Mouse (Mus musculus) embryonic facial prominence, embryonic 11.5 days (tissue): ENCODE results near the gene Dkk2. TPM values are rescaled to one million over a fixed set of nuclear protein-coding genes. Genes with fewer than 3 reads are reported as not detected.
"Not testable (repeated sequence)": the region's sequence is repeated elsewhere in the genome, so short reads cannot be mapped to it uniquely, and the experiment has no call there.

Source experiments
- ATAC-seq: fragments of 200-750 bp; cut with Nextera tagmentation; replicated peaks from 2 replicates; pipeline ENCODE4 v1.8.0; 2017; ENCODE audit warnings: low read depth; ENCODE audit not compliant: insufficient number of reproducible peaks, low FRiP score, low TSS enrichment
- DNase-seq: peaks from one replicate; pipeline ENCODE4 v3.0.0-alpha.2; 2015; ENCODE audit warnings: low spot score
- H3K27ac ChIP-seq: fragments of 300-500 bp; sonication (generic); replicated peaks from 2 replicates; pipeline ENCODE4 v1.5.1; 2014; ENCODE audit warnings: mild to moderate bottlenecking, low read depth, low read length, control low read depth
- H3K27me3 ChIP-seq: fragments of 300-500 bp; sonication (generic); 2 replicates; pipeline ENCODE4 v1.6.1; 2014; ENCODE audit warnings: mild to moderate bottlenecking, low read length, moderate library complexity, mixed read lengths; ENCODE audit not compliant: control insufficient read depth, insufficient read depth
- H3K36me3 ChIP-seq: fragments of 300-500 bp; sonication (generic); replicated peaks from 2 replicates; pipeline ENCODE4 v1.6.1; 2014; ENCODE audit warnings: low read depth, mild to moderate bottlenecking, low read length, moderate library complexity, mixed read lengths; ENCODE audit not compliant: control insufficient read depth, insufficient read depth
- H3K4me1 ChIP-seq: fragments of 300-500 bp; sonication (generic); 2 replicates; pipeline ENCODE4 v1.6.1; 2014; ENCODE audit warnings: low read length, mixed read lengths; ENCODE audit not compliant: control insufficient read depth, insufficient read depth
- H3K4me2 ChIP-seq: fragments of 300-500 bp; sonication (generic); 2 replicates; pipeline ENCODE4 v1.6.1; 2014; ENCODE audit warnings: low read depth, mild to moderate bottlenecking, control low read depth, low read length, moderate library complexity
- H3K4me3 ChIP-seq: fragments of 300-500 bp; sonication (generic); 2 replicates; pipeline ENCODE4 v1.5.1; 2014; ENCODE audit warnings: low read depth, low read length, control low read depth
- H3K9ac ChIP-seq: fragments of 300-500 bp; sonication (generic); replicated peaks from 2 replicates; pipeline ENCODE4 v1.6.1; 2014; ENCODE audit warnings: mild to moderate bottlenecking, control low read depth, low read length
- H3K9me3 ChIP-seq: fragments of 300-500 bp; sonication (generic); replicated peaks from 2 replicates; pipeline ENCODE4 v1.6.1; 2016; ENCODE audit warnings: mild to moderate bottlenecking, low read length, inconsistent platforms, mixed read lengths; ENCODE audit not compliant: control insufficient read depth
- WGBS: fragments of 180-500 bp; shearing (Covaris S2); extraction: QIAGEN DNeasy Blood & Tissue Kit; methylation state at CpG from one replicate; pipeline ENCODE4 v1.1.7; 2014; 5-methylcytosine and 5-hydroxymethylcytosine counted together
- polyA plus RNA-seq: library from polyadenylated mRNA; unstranded; fragments of >200 nt; fragmentation: Nextera tagmentation; extraction: Ambion mirVana; gene quantifications from 2 replicates; pipeline ENCODE4 v1.2.1, GENCODE M21; 2014

Dkk2 gene
- polyA plus RNA-seq, result 20.0 and 22.7 TPM in 2 replicates

GRCm38 (mm10) chr3:132085112-132085822 is at the start of gene Dkk2:
TSS of gene Dkk2 (plus strand) at chr3:132085292.
- peak; percentile 63 for ATAC-seq
- H3K27ac ChIP-seq, result 0 out of 2 replicates have a peak within 1 kb of the TSS, but pooled peaks have one; percentile 41

GRCm38 (mm10) chr3:132036704-132037103 is 48.4 kb upstream of the Dkk2 start:
- Histone ChIP-seq H3K27ac (no peak overlapping the region), H3K9me3 (no peaks in the 10 kb centered on the region), H3K9ac (no peak overlapping the region), H3K4me3 (no peak overlapping the region), H3K4me2 (no peak overlapping the region), H3K4me1 (no peaks in the 10 kb centered on the region), H3K27me3 (no peaks in the 10 kb centered on the region), H3K36me3 (no peaks in the 10 kb centered on the region)
- no peak for ATAC-seq
- WGBS, result 82% methylated on average over 2 of the region's 2 CpGs
- no peak for DNase-seq

More at GRCm38 (mm10) chr3:132085112-132085822, at the start of gene Dkk2:
- Histone ChIP-seq H3K4me3 (peak within 1 kb of the TSS; percentile 54), H3K9me3 (no peaks in the 10 kb centered on the region), H3K4me2 (peak within 1 kb of the TSS; percentile 91), H3K4me1 (peaks cover 3% of the 10 kb centered on the region; the same call in 1 of the 2 replicates), H3K36me3 (no peaks in the 10 kb centered on the region), H3K9ac (peak within 1 kb of the TSS; percentile 60), H3K27me3 (peaks cover 3% of the 10 kb centered on the region; the same call in 1 of the 2 replicates)
- peak; percentile 69 for DNase-seq
- under 1% methylated on average over 33 of the region's 33 CpGs for WGBS

DNA sequence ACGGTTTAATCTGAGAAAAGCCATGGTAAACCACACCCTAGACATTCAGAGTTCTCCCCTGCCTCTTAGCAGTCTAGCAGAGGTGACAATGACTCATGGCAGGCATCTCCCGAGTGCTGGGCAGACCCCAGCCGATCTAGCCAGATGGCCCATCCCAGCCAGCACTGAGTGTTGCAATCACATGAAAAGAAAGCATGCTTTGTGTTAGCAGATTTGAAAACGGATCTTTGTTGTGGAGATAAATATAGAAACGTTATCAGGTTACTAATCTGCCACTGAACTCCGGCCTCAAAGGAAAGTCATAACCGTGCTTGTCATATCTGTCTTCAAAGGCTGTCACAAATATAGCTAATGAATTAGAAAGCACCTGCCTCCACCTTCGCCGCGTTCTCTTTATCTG is 47.4 kb upstream of the Dkk2 start:
- 46% methylated on average over 10 of the region's 10 CpGs for WGBS
- H3K27ac ChIP-seq, result no peak overlapping the region
- DNase-seq, result no peak

GRCm38 (mm10) chr3:132040066-132040465 is 45.0 kb upstream of the Dkk2 start:
- no peaks in the 10 kb centered on the region for H3K36me3 ChIP-seq
- no peaks in the 10 kb centered on the region for H3K9me3 ChIP-seq
- WGBS, result 55% methylated on average over 3 of the region's 3 CpGs
- H3K4me1 ChIP-seq, result no peaks in the 10 kb centered on the region
- no peak for ATAC-seq
- no peak overlapping the region for H3K4me3 ChIP-seq
- no peak overlapping the region for H3K4me2 ChIP-seq
- no peaks in the 10 kb centered on the region for H3K27me3 ChIP-seq
- DNase-seq, result peak; percentile 64
- H3K27ac ChIP-seq, result no peak overlapping the region
- no peak overlapping the region for H3K9ac ChIP-seq

More for the DNA sequence above, 47.4 kb upstream of the Dkk2 start:
- ATAC-seq, result no peak
- Histone ChIP-seq H3K9ac (no peak overlapping the region), H3K4me2 (no peak overlapping the region), H3K4me3 (no peak overlapping the region), H3K9me3 (no peaks in the 10 kb centered on the region), H3K36me3 (no peaks in the 10 kb centered on the region), H3K4me1 (no peaks in the 10 kb centered on the region), H3K27me3 (no peaks in the 10 kb centered on the region)

DNA sequence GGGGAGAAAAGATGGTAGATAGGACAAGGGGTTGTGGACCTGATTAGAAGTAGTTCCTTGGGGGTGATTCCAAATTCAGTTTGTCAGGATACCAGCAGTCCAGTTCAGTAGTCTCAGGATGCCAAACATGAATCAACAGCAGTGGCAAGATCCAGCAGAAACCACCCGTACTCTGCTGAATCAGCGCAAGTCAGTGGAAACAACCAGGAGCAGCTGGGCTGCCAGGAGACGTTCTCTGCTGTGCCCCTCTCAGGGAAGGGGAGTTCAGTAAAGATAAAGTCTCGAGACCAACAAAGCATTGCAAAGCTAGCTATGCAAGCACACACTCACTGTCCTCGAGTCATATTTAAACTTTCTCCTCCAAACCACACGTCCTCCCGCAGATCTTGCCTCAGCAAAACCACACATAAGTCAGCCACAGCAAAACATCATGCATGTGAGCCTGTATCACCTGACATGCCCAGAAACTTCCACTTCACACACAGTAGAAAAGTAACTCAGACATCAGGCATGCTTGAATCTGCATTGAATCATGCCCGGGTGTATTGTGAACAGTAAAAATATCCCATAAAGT is 34.1 kb upstream of the Dkk2 start:
- DNase-seq (no peak), ATAC-seq (no peak)
- WGBS, result 90% methylated on average over 8 of the region's 8 CpGs
- Histone ChIP-seq H3K4me1 (no peaks in the 10 kb centered on the region), H3K4me2 (no peak overlapping the region), H3K27me3 (no peaks in the 10 kb centered on the region), H3K9ac (no peak overlapping the region), H3K4me3 (no peak overlapping the region), H3K9me3 (no peaks in the 10 kb centered on the region), H3K36me3 (no peaks in the 10 kb centered on the region), H3K27ac (no peak overlapping the region)

DNA sequence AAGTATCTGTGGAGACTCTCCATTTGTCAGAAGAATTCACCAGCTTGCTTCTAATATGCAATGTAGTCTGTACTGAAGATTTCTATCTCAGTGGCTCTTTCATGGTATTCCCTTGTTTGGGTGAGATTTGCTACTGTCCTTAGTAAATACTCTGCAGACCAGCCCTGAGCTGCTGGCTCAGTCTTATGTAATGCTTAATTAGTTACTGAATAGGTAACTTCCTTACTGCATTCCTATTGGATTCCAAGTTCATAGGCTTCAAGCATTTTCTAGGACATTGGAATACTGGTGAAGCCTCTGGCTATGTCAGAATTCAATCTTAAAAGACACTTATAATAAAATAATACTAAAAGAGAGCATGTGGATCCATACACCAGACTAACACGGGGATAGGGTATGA is 22.3 kb upstream of the Dkk2 start:
- not testable (repeated sequence) for H3K9ac ChIP-seq, H3K4me3 ChIP-seq, ATAC-seq, H3K9me3 ChIP-seq, DNase-seq, H3K4me2 ChIP-seq, H3K27ac ChIP-seq, H3K27me3 ChIP-seq, H3K36me3 ChIP-seq, H3K4me1 ChIP-seq
- WGBS, result 65% methylated on average over 1 of the region's 1 CpGs

DNA sequence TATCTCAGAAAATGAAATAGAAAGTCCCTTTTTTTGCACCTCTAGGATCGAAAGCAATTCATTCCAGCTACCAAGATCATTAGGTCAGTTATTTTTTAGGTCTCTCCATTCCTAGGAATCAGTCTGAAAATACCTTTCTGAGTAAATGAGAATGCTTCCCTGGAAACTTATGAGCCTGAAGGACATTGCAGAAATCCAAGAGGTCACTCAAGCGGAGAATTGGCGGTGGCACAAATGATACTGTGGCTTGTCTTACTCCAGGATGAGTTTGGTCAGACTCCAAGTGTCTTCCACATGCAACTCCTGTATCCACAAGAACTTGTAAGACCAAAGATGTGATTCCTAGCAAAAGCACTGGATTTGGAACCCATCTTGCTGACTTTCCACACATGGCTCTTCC is 21.7 kb upstream of the Dkk2 start:
- no peak overlapping the region for H3K4me2 ChIP-seq
- DNase-seq, result no peak
- H3K4me1 ChIP-seq, result no peaks in the 10 kb centered on the region
- H3K27me3 ChIP-seq, result no peaks in the 10 kb centered on the region
- no peak overlapping the region for H3K27ac ChIP-seq
- H3K9me3 ChIP-seq, result no peaks in the 10 kb centered on the region
- 93% methylated on average over 3 of the region's 3 CpGs for WGBS
- no peak overlapping the region for H3K9ac ChIP-seq
- no peak for ATAC-seq
- no peak overlapping the region for H3K4me3 ChIP-seq
- H3K36me3 ChIP-seq, result no peaks in the 10 kb centered on the region

- no peak overlapping the region for H3K4me2 ChIP-seq
- no peaks in the 10 kb centered on the region for H3K9me3 ChIP-seq
- 61% methylated on average over 4 of the region's 4 CpGs for WGBS
- H3K36me3 ChIP-seq, result no peaks in the 10 kb centered on the region
- DNase-seq, result no peak
- no peak for ATAC-seq
- H3K4me3 ChIP-seq, result no peak overlapping the region
- no peaks in the 10 kb centered on the region for H3K4me1 ChIP-seq
- no peak overlapping the region for H3K9ac ChIP-seq
- no peaks in the 10 kb centered on the region for H3K27me3 ChIP-seq
- H3K27ac ChIP-seq, result no peak overlapping the region
Observed at GRCm38 (mm10) chr3:132063966-132064365, 21.1 kb upstream of the Dkk2 start.
